Mouse (Mus musculus) adrenal gland, adult 8-10 months (tissue): ENCODE data around the gene Rnf187. TPM values are rescaled to one million over a fixed set of nuclear protein-coding genes. Genes with fewer than 3 reads are reported as not detected.

Source experiments
- DNase-seq: peaks from one replicate; pipeline ENCODE4 v3.0.0; 2022
- total RNA-seq, 4 experiments: library from RNA; stranded (reverse); gene quantifications; 2 replicates each; pipeline ENCODE4 v1.2.4; 2022

Gene Rnf187
- total RNA-seq, 4 experiments from 2014 or later: 179 to 200 (median 190) TPM

- no peak for DNase-seq
Measured at GRCm38 (mm10) chr11:58947306-58947705, 8.6 kb upstream of the Rnf187 start.

- DNase-seq: no peak
Measured at GRCm38 (mm10) chr11:58944136-58944535, 5.4 kb upstream of the Rnf187 start.

GRCm38 (mm10) chr11:58939088-58939439, 348 bp upstream of the Rnf187 start:
- DNase-seq: no peak

- no peak for DNase-seq
Measured at GRCm38 (mm10) chr11:58937909-58938308, 807 bp downstream of the Rnf187 start.

GRCm38 (mm10) chr11:58931576-58931975, 7.1 kb downstream of the Rnf187 start:
- no peak for DNase-seq

GRCm38 (mm10) chr11:58930254-58930653, 8.5 kb downstream of the Rnf187 start:
- DNase-seq: no peak

- no peak for DNase-seq
Measured at GRCm38 (mm10) chr11:58929641-58930040, 9.1 kb downstream of the Rnf187 start.

GRCm38 (mm10) chr11:58929055-58929454, 9.7 kb downstream of the Rnf187 start:
- DNase-seq: no peak

GRCm38 (mm10) chr11:58927790-58928651, 10.7 kb downstream of the Rnf187 start:
- DNase-seq: no peak

GRCm38 (mm10) chr11:58927053-58927452, 11.7 kb downstream of the Rnf187 start:
- no peak for DNase-seq

GRCm38 (mm10) chr11:58926651-58927050, 12.1 kb downstream of the Rnf187 start:
- no peak for DNase-seq

- DNase-seq: no peak
Measured at GRCm38 (mm10) chr11:58922420-58922819, 16.3 kb downstream of the Rnf187 start.

- no peak for DNase-seq
Measured at GRCm38 (mm10) chr11:58918759-58919158, 20.0 kb downstream of the Rnf187 start.

GRCm38 (mm10) chr11:58917745-58918366, 20.9 kb downstream of the Rnf187 start, which contains the start of gene Btnl10:
Gene Btnl10 (plus strand): TSS chr11:58917908.
- no peak for DNase-seq

- peak; percentile 22 for DNase-seq
Measured at GRCm38 (mm10) chr11:58916879-58917744, 21.6 kb downstream of the Rnf187 start.

- DNase-seq: no peak
Measured at GRCm38 (mm10) chr11:58914461-58915028, 24.2 kb downstream of the Rnf187 start.

- no peak for DNase-seq
Measured at GRCm38 (mm10) chr11:58913776-58914175, 24.9 kb downstream of the Rnf187 start.

GRCm38 (mm10) chr11:58904838-58905237, 33.9 kb downstream of the Rnf187 start:
- no peak for DNase-seq

- DNase-seq: no peak
Measured at GRCm38 (mm10) chr11:58904410-58904718, 34.4 kb downstream of the Rnf187 start.

GRCm38 (mm10) chr11:58903511-58904409, 35.0 kb downstream of the Rnf187 start, which contains the start of gene Zfp39:
Gene Zfp39 (minus strand): TSS chr11:58904225.
- peak; percentile 95 for DNase-seq

- no peak for DNase-seq
Measured at GRCm38 (mm10) chr11:58901080-58901479, 37.6 kb downstream of the Rnf187 start.

GRCm38 (mm10) chr11:58897485-58897884, 41.2 kb downstream of the Rnf187 start:
- DNase-seq: no peak
